Mouse (Mus musculus) yolk sac, embryonic 10.5 days (tissue): ENCODE data around the gene Trim61.

Experiments
- DNase-seq: peaks from one replicate; pipeline ENCODE4 v3.0.0-alpha.2; 2017; ENCODE audit warnings: low spot score

Trim61 gene

DNA sequence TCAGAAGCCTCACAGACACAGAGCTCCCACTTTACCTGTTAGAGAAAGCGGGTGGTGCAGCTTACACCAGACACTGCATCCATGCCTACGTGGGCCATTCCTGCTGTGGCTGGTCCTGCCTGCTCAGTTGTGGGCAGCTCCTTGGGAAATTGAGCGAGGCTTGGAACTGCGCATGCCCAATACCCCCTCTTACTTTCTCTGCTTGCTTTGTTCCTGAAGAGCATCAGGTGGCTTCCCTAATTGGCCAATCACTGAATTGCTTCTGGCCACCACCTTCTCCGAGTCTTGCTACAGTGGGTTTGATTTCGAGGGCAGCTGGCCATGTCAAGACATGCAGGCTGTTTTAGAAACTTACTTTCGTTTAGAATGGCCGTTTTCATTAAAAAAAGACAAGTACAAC lies at the start of gene Trim61, which contains the start of gene Trim60:
Gene Trim61, minus strand, starts transcription at position 101 of the 400 bp plus-strand sequence.
Gene Trim60, minus strand, starts transcription at position 162 of the 400 bp plus-strand sequence.
- no peak for DNase-seq

- no peak for DNase-seq
Observed at GRCm38 (mm10) chr8:65067694-65068472, 49.6 kb upstream of the Trim61 start.

GRCm38 (mm10) chr8:65067031-65067430 lies 48.7 kb upstream of the Trim61 start:
- no peak for DNase-seq

- no peak for DNase-seq
Observed at GRCm38 (mm10) chr8:65065622-65066021, 47.3 kb upstream of the Trim61 start.

DNA sequence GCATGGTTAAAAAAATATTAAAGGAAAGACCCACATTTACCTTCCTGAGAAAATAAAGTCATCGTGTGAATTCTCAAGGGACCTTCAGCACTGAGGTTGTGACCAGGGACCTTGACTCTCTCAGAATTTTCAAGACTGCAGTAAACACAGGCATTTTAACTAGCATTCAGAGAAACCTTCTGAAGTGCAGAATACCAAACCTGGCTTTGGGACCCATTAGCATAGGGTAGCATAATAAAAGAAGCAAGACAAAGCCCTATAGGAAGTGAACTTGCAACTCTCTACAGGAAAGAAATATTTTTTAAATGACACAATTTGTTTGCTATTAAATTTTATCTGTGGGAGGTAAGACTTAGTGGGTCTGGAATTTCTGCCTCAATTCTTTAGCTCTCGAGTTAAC lies 45.7 kb upstream of the Trim61 start:
- DNase-seq = no peak

GRCm38 (mm10) chr8:65062195-65062594 lies 43.9 kb upstream of the Trim61 start:
- DNase-seq = no peak

GRCm38 (mm10) chr8:65056722-65057121 lies 38.4 kb upstream of the Trim61 start:
- no peak for DNase-seq

- DNase-seq = no peak
Observed at GRCm38 (mm10) chr8:65053968-65054367, 35.6 kb upstream of the Trim61 start.

GRCm38 (mm10) chr8:65053554-65053953 lies 35.2 kb upstream of the Trim61 start:
- no peak for DNase-seq

GRCm38 (mm10) chr8:65047801-65048200 lies 29.5 kb upstream of the Trim61 start:
- no peak for DNase-seq

- no peak for DNase-seq
Observed at GRCm38 (mm10) chr8:65047193-65047592, 28.9 kb upstream of the Trim61 start.

DNA sequence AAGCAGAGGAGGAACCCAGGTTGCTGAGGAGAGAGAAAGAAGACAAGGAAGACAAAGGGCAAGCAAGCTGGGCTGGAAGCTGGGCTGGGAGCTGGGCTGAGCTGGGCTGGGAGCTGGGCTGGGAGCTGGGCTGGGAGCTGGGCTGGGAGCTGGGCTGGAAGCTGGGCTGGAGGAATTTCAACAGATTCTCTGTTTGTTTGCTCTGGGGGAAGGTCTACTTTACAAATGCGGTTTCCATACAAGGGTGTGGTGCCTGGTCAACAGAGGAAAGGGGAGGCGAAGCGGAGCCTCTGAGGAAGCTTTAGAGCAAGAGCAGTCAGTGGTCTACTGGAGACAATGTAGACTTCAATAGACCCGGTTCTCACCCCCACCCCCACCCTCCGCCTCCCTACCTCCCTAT lies 28.2 kb upstream of the Trim61 start:
- DNase-seq = peak; percentile 77

GRCm38 (mm10) chr8:65037117-65037533 lies 18.8 kb upstream of the Trim61 start, which contains the start of gene Apela:
Gene Apela, minus strand, starts transcription at chr8:65037336.
- peak; percentile 80 for DNase-seq

GRCm38 (mm10) chr8:65034136-65034535 lies 15.8 kb upstream of the Trim61 start:
- DNase-seq = no peak

DNA sequence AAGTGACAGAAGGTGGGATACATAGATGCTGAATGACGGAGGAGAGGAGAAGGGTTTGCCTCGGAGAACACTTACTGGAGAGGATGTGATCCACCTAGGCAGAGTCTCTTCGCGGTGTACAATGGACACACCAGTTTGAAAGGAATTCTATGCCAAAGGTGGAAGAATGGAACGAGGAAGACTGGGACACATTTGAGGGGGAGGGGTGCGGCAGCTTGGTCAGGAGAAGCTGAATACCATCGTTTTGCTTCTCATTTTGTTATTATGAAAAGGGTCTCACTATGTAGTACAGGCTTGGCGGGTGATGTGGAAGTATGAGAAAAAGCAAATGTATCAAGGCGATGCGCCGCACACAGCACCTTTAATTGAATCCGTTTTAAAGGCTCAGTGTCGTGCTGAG lies 14.7 kb upstream of the Trim61 start:
- DNase-seq = no peak

DNA sequence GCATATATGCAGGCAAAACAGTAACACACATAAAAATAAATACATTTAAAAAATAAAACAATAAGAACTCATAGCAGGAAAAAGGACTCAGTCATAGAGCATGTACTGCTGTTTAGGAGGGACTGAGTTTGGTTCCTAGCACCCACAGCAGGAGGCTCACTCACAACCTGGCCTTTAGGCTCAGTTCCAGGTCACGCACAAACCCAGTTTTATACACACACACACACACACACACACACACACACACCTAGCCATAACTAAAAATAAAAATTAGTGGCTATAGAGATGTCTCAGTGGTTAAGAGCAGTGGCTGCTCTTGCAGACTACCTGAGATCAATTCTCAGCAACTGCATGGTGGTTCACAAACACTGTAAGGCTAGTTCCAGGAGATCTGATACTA lies 13.8 kb upstream of the Trim61 start:
- no peak for DNase-seq

GRCm38 (mm10) chr8:65030735-65031485 lies 12.6 kb upstream of the Trim61 start:
- DNase-seq = no peak

GRCm38 (mm10) chr8:65029776-65030175 lies 11.5 kb upstream of the Trim61 start:
- DNase-seq = no peak

- DNase-seq = no peak
Observed at GRCm38 (mm10) chr8:65028959-65029686, 10.8 kb upstream of the Trim61 start.

- peak; percentile 18 for DNase-seq
Observed at GRCm38 (mm10) chr8:65022485-65022884, 4.2 kb upstream of the Trim61 start.

- DNase-seq = peak; percentile 27
Observed at GRCm38 (mm10) chr8:65007616-65008015, 10.7 kb downstream of the Trim61 start.

- DNase-seq = no peak
Observed at GRCm38 (mm10) chr8:64998806-64999365, 19.4 kb downstream of the Trim61 start.
